Mouse (Mus musculus) stomach, postnatal 0 days (tissue): ENCODE data around the gene Elmod1.

Source experiments
- CTCF ChIP-seq: IDR thresholded peaks from 2 replicates; pipeline ENCODE4 v1.5.1; 2016; ENCODE audit warnings: antibody characterized with exemption, low read depth, mild to moderate bottlenecking, moderate library complexity
- EP300 ChIP-seq: optimal IDR thresholded peaks from 2 replicates; pipeline ENCODE3; 2016; ENCODE audit warnings: antibody characterized with exemption

- no peak for TF ChIP-seq EP300
- TF ChIP-seq CTCF = no peak
Observed at GRCm38 (mm10) chr9:53938555-53938954, 36.5 kb downstream of the Elmod1 start.
